ENCODE assay signal across 8 mouse cellular contexts in genomic region chr11:5999832-6000771, GRCm38 (mm10). TPM values are rescaled to one million over a fixed set of nuclear protein-coding genes. Genes with fewer than 3 reads are reported as not detected.
DNase-seq lines count a peak whose midpoint lies in the region.

No protein-coding gene starts in this region.

- DNase-seq in adrenal gland, adult 2 months, result peak; percentile 89
- DNase-seq in embryo, embryonic 10 days (ENCODE audit: low spot score), result peak; percentile 81
- peak; percentile 86 for DNase-seq in gastrocnemius, postnatal 14 days
- peak; percentile 14 for DNase-seq in hindlimb bud, embryonic 11.5 days (ENCODE audit: extremely low spot score, low read depth, low spot score)
- peak; percentile 79 to 85 for DNase-seq in left cerebral cortex, adult 18-20 months (ENCODE audit: low spot score in 2 of 2)
- DNase-seq in lung, postnatal 25 days (ENCODE audit: low spot score), result peak; percentile 84
- peak; percentile 54 for DNase-seq in retina, adult 2 months (ENCODE audit: low read depth, low spot score)
- DNase-seq in urinary bladder, postnatal 36 days (ENCODE audit: low spot score in 2 of 2), result peak; percentile 37 to 55

- intact Hi-C loops in gastrocnemius, postnatal 14 days (cut with DNase I; ENCODE audit: low total_unique reads), result no loop called here

RNA-seq across cellular contexts. Expression of gene Ykt6, which starts 44.6 kb away (rescaled TPM):
- 10 to 100 TPM; 70.9 to 73.8 TPM for total RNA-seq in adrenal gland, adult 2 months (2021)
- polyA plus RNA-seq in adrenal gland, adult 2 months (2012; rRNA removed), result 34.0 and 39.4 TPM in 2 replicates
- total RNA-seq in gastrocnemius, postnatal 14 days (2021), result 10 to 100 TPM; 36.2 to 38.8 TPM
- total RNA-seq in left cerebral cortex, adult 18-20 months (2021), result 10 to 100 TPM; 78.9 to 79.3 TPM

RNA-seq across cellular contexts. Expression of gene Gck, which starts 50.2 kb away (rescaled TPM):
- total RNA-seq in adrenal gland, adult 2 months (2021), result 1 to 10 TPM; 2.5 to 3.7 TPM
- 1.2 and 2.2 TPM in 2 replicates for polyA plus RNA-seq in adrenal gland, adult 2 months (2012; rRNA removed)
- total RNA-seq in gastrocnemius, postnatal 14 days (2021), result 1 to 10 TPM in 1 of 2 experiments, under 1 TPM in 1; 0.29 to 1.3 TPM
- 1 to 10 TPM in 1 of 2 experiments, under 1 TPM in 1; 0.44 to 1.2 TPM for total RNA-seq in left cerebral cortex, adult 18-20 months (2021)

Comparison
In these comparisons a context has a peak if more than half of its experiments do, and no peak if none do; other contexts are left out.
1. Peak in every context shown above with its lines: DNase-seq.
2. DNase-seq: peak in every context shown above with its lines; median percentile 89 in adrenal gland, adult 2 months; 86 in gastrocnemius, postnatal 14 days; 84 in lung, postnatal 25 days; 82 in left cerebral cortex, adult 18-20 months; 81 in embryo, embryonic 10 days; 54 in retina, adult 2 months; 46 in urinary bladder, postnatal 36 days; 14 in hindlimb bud, embryonic 11.5 days.